Mouse (Mus musculus) limb, embryonic 11.5 days (tissue): ENCODE measurements around the gene Coa7. TPM values are rescaled to one million over a fixed set of nuclear protein-coding genes. Genes with fewer than 3 reads are reported as not detected.

Experiments
- ATAC-seq: fragments of 200-750 bp; cut with Nextera tagmentation; 2 replicates; pipeline ENCODE4 v1.8.0; 2017; ENCODE audit warnings: low read depth; ENCODE audit not compliant: insufficient number of reproducible peaks, low FRiP score, low TSS enrichment
- DNase-seq: peaks from one replicate; pipeline ENCODE4 v3.0.0-alpha.2; 2015; ENCODE audit warnings: low spot score
- H3K27ac ChIP-seq: fragments of 300-500 bp; sonication (generic); replicated peaks from 2 replicates; pipeline ENCODE4 v1.5.1; 2014; ENCODE audit warnings: low read depth, mild to moderate bottlenecking, low read length
- H3K27me3 ChIP-seq: fragments of 300-500 bp; sonication (generic); 2 replicates; pipeline ENCODE4 v1.6.1; 2014; ENCODE audit warnings: mild to moderate bottlenecking, low read length, mixed read lengths; ENCODE audit not compliant: control insufficient read depth, insufficient read depth
- H3K36me3 ChIP-seq: fragments of 300-500 bp; sonication (generic); 2 replicates; pipeline ENCODE4 v1.6.1; 2014; ENCODE audit warnings: mild to moderate bottlenecking, low read length, moderate library complexity, mixed read lengths; ENCODE audit not compliant: control insufficient read depth, insufficient read depth
- H3K4me1 ChIP-seq: fragments of 300-500 bp; sonication (generic); 2 replicates; pipeline ENCODE4 v1.6.1; 2014; ENCODE audit warnings: low read length, mixed read lengths; ENCODE audit not compliant: control insufficient read depth, insufficient read depth
- H3K4me2 ChIP-seq: fragments of 300-500 bp; sonication (generic); 2 replicates; pipeline ENCODE4 v1.6.1; 2014; ENCODE audit warnings: low read depth, mild to moderate bottlenecking, moderate library complexity; ENCODE audit not compliant: severe bottlenecking
- H3K4me3 ChIP-seq: fragments of 300-500 bp; sonication (generic); 2 replicates; pipeline ENCODE4 v1.5.1; 2014; ENCODE audit warnings: low read depth, low read length
- H3K9ac ChIP-seq: fragments of 300-500 bp; sonication (generic); 2 replicates; pipeline ENCODE4 v1.6.1; 2014; ENCODE audit warnings: mild to moderate bottlenecking, low read length
- H3K9me3 ChIP-seq: fragments of 300-500 bp; sonication (generic); 2 replicates; pipeline ENCODE4 v1.6.1; 2016; ENCODE audit warnings: low read length; ENCODE audit not compliant: control insufficient read depth
- WGBS: fragments of 180-500 bp; shearing (Covaris S2); extraction: QIAGEN DNeasy Blood & Tissue Kit; methylation state at CpG from one replicate; pipeline ENCODE4 v1.1.7; 2014; 5-methylcytosine and 5-hydroxymethylcytosine counted together
- polyA plus RNA-seq: library from polyadenylated mRNA; unstranded; fragments of >200 nt; fragmentation: Nextera tagmentation; extraction: Ambion mirVana; gene quantifications from 2 replicates; pipeline ENCODE4 v1.2.1, GENCODE M21; 2014

Gene Coa7
- polyA plus RNA-seq, 1 experiment from 2014 or later: 56.3 TPM

- H3K9ac ChIP-seq: no peak overlapping the region
- H3K4me2 ChIP-seq: no peak overlapping the region
- H3K4me3 ChIP-seq: no peak overlapping the region
- H3K4me1 ChIP-seq: peaks cover 3% of the 10 kb centered on the region
- no peak for ATAC-seq
- H3K9me3 ChIP-seq: no peaks in the 10 kb centered on the region
- no peaks in the 10 kb centered on the region for H3K36me3 ChIP-seq
- 44% methylated on average over 1 of the region's 1 CpGs for WGBS
- DNase-seq: no peak
- no peak overlapping the region for H3K27ac ChIP-seq
- H3K27me3 ChIP-seq: no peaks in the 10 kb centered on the region
These were observed 52.2 kb downstream of the Coa7 start for GRCm38 (mm10) chr4:108380146-108380545.

- peak; percentile 67 for ATAC-seq
- Histone ChIP-seq H3K4me2 (peak within 1 kb of the TSS; percentile 91), H3K27me3 (no peaks in the 10 kb centered on the region), H3K9ac (peak within 1 kb of the TSS; percentile 70), H3K36me3 (no peaks in the 10 kb centered on the region), H3K9me3 (no peaks in the 10 kb centered on the region), H3K27ac (no peak within 1 kb of the TSS), H3K4me3 (peak within 1 kb of the TSS; percentile 45), H3K4me1 (peaks cover 3% of the 10 kb centered on the region)
- peak; percentile 58 for DNase-seq
- 3% methylated on average over 55 of the region's 55 CpGs for WGBS
These were observed 55.3 kb downstream of the Coa7 start, which contains the start of gene Shisal2a for GRCm38 (mm10) chr4:108383183-108383714. Gene Shisal2a, minus strand, starts transcription at chr4:108383349.

- no peaks in the 10 kb centered on the region for H3K36me3 ChIP-seq
- H3K27me3 ChIP-seq: no peaks in the 10 kb centered on the region
- ATAC-seq (no peak), DNase-seq (no peak)
- no peaks in the 10 kb centered on the region for H3K9me3 ChIP-seq
- peaks cover 5% of the 10 kb centered on the region for H3K4me1 ChIP-seq
- H3K4me3 ChIP-seq: no peak overlapping the region
- no peak overlapping the region for H3K27ac ChIP-seq
- 18% methylated on average over 1 of the region's 1 CpGs for WGBS
- no peak overlapping the region for H3K4me2 ChIP-seq
- H3K9ac ChIP-seq: no peak overlapping the region
These were observed 58.1 kb downstream of the Coa7 start for GRCm38 (mm10) chr4:108386087-108386486.

DNA sequence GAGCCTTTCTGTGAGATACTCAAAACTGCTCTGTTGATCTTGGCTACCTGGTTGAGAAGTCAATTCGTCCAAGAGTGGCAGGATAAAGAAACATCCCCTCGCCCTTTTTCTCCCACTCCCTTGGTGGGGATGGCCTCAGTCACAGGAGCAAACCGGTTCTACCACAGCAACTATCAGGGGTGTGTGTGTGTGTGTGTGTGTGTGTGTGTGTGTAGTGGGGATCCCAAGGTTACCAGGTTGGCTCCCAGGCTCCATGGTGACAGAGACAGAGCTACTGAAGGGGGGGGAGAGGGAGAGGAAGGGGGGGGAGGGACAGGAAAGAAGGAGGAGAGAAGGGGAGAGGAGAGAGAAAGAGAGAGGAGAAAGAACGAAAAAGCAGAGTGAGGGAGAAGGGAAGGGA, 59.2 kb downstream of the Coa7 start:
- Histone ChIP-seq H3K4me1 (peaks cover 6% of the 10 kb centered on the region), H3K9ac (no peak overlapping the region), H3K27me3 (no peaks in the 10 kb centered on the region), H3K27ac (peak overlapping the region; percentile 75), H3K4me2 (no peak overlapping the region), H3K4me3 (no peak overlapping the region), H3K9me3 (no peaks in the 10 kb centered on the region), H3K36me3 (no peaks in the 10 kb centered on the region)
- WGBS: 41% methylated on average over 4 of the region's 4 CpGs
- 0 out of 2 replicates have a peak, but pooled peaks have one; percentile 44 for ATAC-seq
- no peak for DNase-seq

- Histone ChIP-seq H3K4me1 (peaks cover 6% of the 10 kb centered on the region), H3K36me3 (no peaks in the 10 kb centered on the region), H3K27me3 (no peaks in the 10 kb centered on the region), H3K27ac (peak overlapping the region; percentile 75), H3K9me3 (no peaks in the 10 kb centered on the region), H3K4me2 (peak overlapping the region; percentile 43), H3K4me3 (0 out of 2 replicates have a peak overlapping the region, but pooled peaks have one; percentile 16), H3K9ac (peak overlapping the region; percentile 64)
- WGBS: 5% methylated on average over 18 of the region's 18 CpGs
- DNase-seq (peak; percentile 83), ATAC-seq (peak; percentile 61; the same call in 1 of the 2 replicates)
These were observed 59.8 kb downstream of the Coa7 start for GRCm38 (mm10) chr4:108387681-108388253.

- 0 out of 2 replicates have a peak overlapping the region, but pooled peaks have one; percentile 5 for H3K27ac ChIP-seq
- H3K9ac ChIP-seq: no peak overlapping the region
- H3K9me3 ChIP-seq: no peaks in the 10 kb centered on the region
- H3K4me1 ChIP-seq: peaks cover 3% of the 10 kb centered on the region; the same call in 1 of the 2 replicates
- no peak overlapping the region for H3K4me2 ChIP-seq
- ATAC-seq (no peak), DNase-seq (no peak)
- WGBS: 74% methylated on average over 3 of the region's 3 CpGs
- no peaks in the 10 kb centered on the region for H3K36me3 ChIP-seq
- no peak overlapping the region for H3K4me3 ChIP-seq
- H3K27me3 ChIP-seq: no peaks in the 10 kb centered on the region
These were observed 60.8 kb downstream of the Coa7 start for GRCm38 (mm10) chr4:108388741-108389140.

- H3K36me3 ChIP-seq: no peaks in the 10 kb centered on the region
- H3K9ac ChIP-seq: no peak overlapping the region
- no peaks in the 10 kb centered on the region for H3K9me3 ChIP-seq
- 77% methylated on average over 5 of the region's 5 CpGs for WGBS
- DNase-seq: no peak
- 0 out of 2 replicates have a peak, but pooled peaks cover 3% of the 10 kb centered on the region for H3K4me1 ChIP-seq
- no peak overlapping the region for H3K4me3 ChIP-seq
- no peaks in the 10 kb centered on the region for H3K27me3 ChIP-seq
- no peak overlapping the region for H3K27ac ChIP-seq
- H3K4me2 ChIP-seq: no peak overlapping the region
- no peak for ATAC-seq
These were observed 63.2 kb downstream of the Coa7 start for GRCm38 (mm10) chr4:108391124-108391523.
